Mouse (Mus musculus): ENCODE data around the gene 1700001K19Rik. TPM values are rescaled to one million over a fixed set of nuclear protein-coding genes. Genes with fewer than 3 reads are reported as not detected.
A peak's percentile ranks its signal among the peaks of the same experiment; 100 is the strongest.
"Not testable (repeated sequence)": the region's sequence is repeated elsewhere in the genome, so short reads cannot be mapped to it uniquely, and the experiment has no call there.

1700001K19Rik gene
- 0.15 TPM in 1 of 2 replicates, not detected in the other for polyA plus RNA-seq (2015; fragmentation: Nextera tagmentation; extraction: Ambion mirVana)

- H3K9ac ChIP-seq: no peak within 1 kb of the TSS
- H3K4me3 ChIP-seq: no peak within 1 kb of the TSS
- ATAC-seq (ENCODE audit: insufficient number of reproducible peaks, low FRiP score, low TSS enrichment, low read depth): no peak
- 78% methylated on average over 9 of the region's 9 CpGs for WGBS
- 0 out of 2 replicates have a peak, but pooled peaks cover 4% of the 10 kb centered on the region for H3K4me1 ChIP-seq
- 0 out of 2 replicates have a peak, but pooled peaks cover 4% of the 10 kb centered on the region for H3K36me3 ChIP-seq
- no peak within 1 kb of the TSS for H3K27ac ChIP-seq
- H3K27me3 ChIP-seq: no peaks in the 10 kb centered on the region
- no peak within 1 kb of the TSS for H3K4me2 ChIP-seq
- no peaks in the 10 kb centered on the region for H3K9me3 ChIP-seq
Measured at GRCm38 (mm10) chr12:110682561-110683299, at the start of gene 1700001K19Rik. TSS of gene 1700001K19Rik (minus strand) at chr12:110682619.

GRCm38 (mm10) chr12:110726428-110726827 lies 44.0 kb upstream of the 1700001K19Rik start:
- no peaks in the 10 kb centered on the region for H3K4me1 ChIP-seq
- no peaks in the 10 kb centered on the region for H3K36me3 ChIP-seq
- H3K9me3 ChIP-seq: no peaks in the 10 kb centered on the region
- no peak overlapping the region for H3K4me2 ChIP-seq
- H3K9ac ChIP-seq: no peak overlapping the region
- WGBS: 58% methylated on average over 1 of the region's 1 CpGs
- no peak for ATAC-seq (ENCODE audit: insufficient number of reproducible peaks, low FRiP score, low TSS enrichment, low read depth)
- H3K4me3 ChIP-seq: no peak overlapping the region
- H3K27me3 ChIP-seq: no peaks in the 10 kb centered on the region
- no peak overlapping the region for H3K27ac ChIP-seq

GRCm38 (mm10) chr12:110725489-110725888 lies 43.1 kb upstream of the 1700001K19Rik start:
- Histone ChIP-seq H3K27me3 (no peaks in the 10 kb centered on the region), H3K4me2 (no peak overlapping the region), H3K36me3 (no peaks in the 10 kb centered on the region), H3K9ac (no peak overlapping the region), H3K4me1 (no peaks in the 10 kb centered on the region), H3K4me3 (no peak overlapping the region), H3K27ac (no peak overlapping the region), H3K9me3 (no peaks in the 10 kb centered on the region)
- 82% methylated on average over 5 of the region's 5 CpGs for whole genome bisulfite sequencing
- no peak for ATAC-seq (ENCODE audit: insufficient number of reproducible peaks, low FRiP score, low TSS enrichment, low read depth)

GRCm38 (mm10) chr12:110725051-110725450 lies 42.6 kb upstream of the 1700001K19Rik start:
- no peak overlapping the region for H3K27ac ChIP-seq
- H3K4me1 ChIP-seq: no peaks in the 10 kb centered on the region
- H3K4me3 ChIP-seq: no peak overlapping the region
- 88% methylated on average over 5 of the region's 5 CpGs for WGBS
- ATAC-seq (ENCODE audit: insufficient number of reproducible peaks, low FRiP score, low TSS enrichment, low read depth): no peak
- H3K36me3 ChIP-seq: no peaks in the 10 kb centered on the region
- no peaks in the 10 kb centered on the region for H3K27me3 ChIP-seq
- no peaks in the 10 kb centered on the region for H3K9me3 ChIP-seq
- no peak overlapping the region for H3K9ac ChIP-seq
- no peak overlapping the region for H3K4me2 ChIP-seq

GRCm38 (mm10) chr12:110716004-110716403 lies 33.6 kb upstream of the 1700001K19Rik start:
- Histone ChIP-seq H3K4me1 (no peaks in the 10 kb centered on the region), H3K36me3 (no peaks in the 10 kb centered on the region), H3K27ac (no peak overlapping the region), H3K9ac (no peak overlapping the region), H3K9me3 (no peaks in the 10 kb centered on the region), H3K4me2 (no peak overlapping the region), H3K27me3 (no peaks in the 10 kb centered on the region), H3K4me3 (no peak overlapping the region)
- 22% methylated on average over 5 of the region's 5 CpGs for WGBS
- ATAC-seq (ENCODE audit: insufficient number of reproducible peaks, low FRiP score, low TSS enrichment, low read depth): no peak

- H3K27ac ChIP-seq: no peak overlapping the region
- H3K9me3 ChIP-seq: no peaks in the 10 kb centered on the region
- no peaks in the 10 kb centered on the region for H3K4me1 ChIP-seq
- no peak overlapping the region for H3K4me3 ChIP-seq
- H3K27me3 ChIP-seq: no peaks in the 10 kb centered on the region
- H3K9ac ChIP-seq: no peak overlapping the region
- no peak for ATAC-seq (ENCODE audit: insufficient number of reproducible peaks, low FRiP score, low TSS enrichment, low read depth)
- no peak overlapping the region for H3K4me2 ChIP-seq
- 88% methylated on average over 6 of the region's 6 CpGs for WGBS
- no peaks in the 10 kb centered on the region for H3K36me3 ChIP-seq
Measured at GRCm38 (mm10) chr12:110714215-110714614, 31.8 kb upstream of the 1700001K19Rik start.

GRCm38 (mm10) chr12:110713784-110714183 lies 31.4 kb upstream of the 1700001K19Rik start:
- Histone ChIP-seq H3K9ac (no peak overlapping the region), H3K27ac (no peak overlapping the region), H3K4me2 (no peak overlapping the region), H3K9me3 (no peaks in the 10 kb centered on the region), H3K27me3 (no peaks in the 10 kb centered on the region), H3K4me3 (no peak overlapping the region), H3K4me1 (no peaks in the 10 kb centered on the region), H3K36me3 (no peaks in the 10 kb centered on the region)
- 93% methylated on average over 6 of the region's 6 CpGs for WGBS
- no peak for ATAC-seq (ENCODE audit: insufficient number of reproducible peaks, low FRiP score, low TSS enrichment, low read depth)

- 55% methylated on average over 5 of the region's 5 CpGs for WGBS
- no peak for ATAC-seq (ENCODE audit: insufficient number of reproducible peaks, low FRiP score, low TSS enrichment, low read depth)
Measured at GRCm38 (mm10) chr12:110711270-110711669, 28.9 kb upstream of the 1700001K19Rik start.

GRCm38 (mm10) chr12:110707451-110707850 lies 25.0 kb upstream of the 1700001K19Rik start:
- Histone ChIP-seq H3K9ac (no peak overlapping the region), H3K4me3 (no peak overlapping the region), H3K4me2 (no peak overlapping the region), H3K4me1 (0 out of 2 replicates have a peak, but pooled peaks cover 10% of the 10 kb centered on the region), H3K27me3 (no peaks in the 10 kb centered on the region), H3K36me3 (no peaks in the 10 kb centered on the region), H3K9me3 (no peaks in the 10 kb centered on the region), H3K27ac (no peak overlapping the region)
- no peak for ATAC-seq (ENCODE audit: insufficient number of reproducible peaks, low FRiP score, low TSS enrichment, low read depth)
- WGBS: 82% methylated on average over 7 of the region's 7 CpGs

More at GRCm38 (mm10) chr12:110711270-110711669, 28.9 kb upstream of the 1700001K19Rik start:
- Histone ChIP-seq H3K27me3 (no peaks in the 10 kb centered on the region), H3K4me1 (0 out of 2 replicates have a peak, but pooled peaks cover 4% of the 10 kb centered on the region), H3K9me3 (no peaks in the 10 kb centered on the region), H3K4me2 (no peak overlapping the region), H3K9ac (no peak overlapping the region), H3K27ac (no peak overlapping the region), H3K36me3 (no peaks in the 10 kb centered on the region), H3K4me3 (no peak overlapping the region)

GRCm38 (mm10) chr12:110706337-110707231 lies 24.2 kb upstream of the 1700001K19Rik start:
- Histone ChIP-seq H3K9me3 (no peaks in the 10 kb centered on the region), H3K4me3 (peak overlapping the region; percentile 27), H3K27me3 (no peaks in the 10 kb centered on the region), H3K4me1 (0 out of 2 replicates have a peak, but pooled peaks cover 10% of the 10 kb centered on the region), H3K4me2 (peak overlapping the region; percentile 46), H3K27ac (no peak overlapping the region), H3K9ac (no peak overlapping the region), H3K36me3 (no peaks in the 10 kb centered on the region)
- 2% methylated on average over 27 of the region's 27 CpGs for WGBS
- ATAC-seq (ENCODE audit: insufficient number of reproducible peaks, low FRiP score, low TSS enrichment, low read depth): no peak

- not testable (repeated sequence) for H3K36me3 ChIP-seq; H3K27ac ChIP-seq; H3K9me3 ChIP-seq; H3K27me3 ChIP-seq; H3K9ac ChIP-seq; H3K4me3 ChIP-seq; H3K4me1 ChIP-seq; ATAC-seq (ENCODE audit: insufficient number of reproducible peaks, low FRiP score, low TSS enrichment, low read depth); H3K4me2 ChIP-seq
- 73% methylated on average over 4 of the region's 4 CpGs for WGBS
Measured at GRCm38 (mm10) chr12:110705419-110705818, 23.0 kb upstream of the 1700001K19Rik start.

GRCm38 (mm10) chr12:110703682-110704081 lies 21.3 kb upstream of the 1700001K19Rik start:
- Histone ChIP-seq H3K36me3 (no peaks in the 10 kb centered on the region), H3K27ac (no peak overlapping the region), H3K4me2 (no peak overlapping the region), H3K4me1 (0 out of 2 replicates have a peak, but pooled peaks cover 10% of the 10 kb centered on the region), H3K9me3 (no peaks in the 10 kb centered on the region), H3K4me3 (no peak overlapping the region), H3K9ac (no peak overlapping the region), H3K27me3 (no peaks in the 10 kb centered on the region)
- 64% methylated on average over 7 of the region's 7 CpGs for WGBS
- ATAC-seq (ENCODE audit: insufficient number of reproducible peaks, low FRiP score, low TSS enrichment, low read depth): no peak
